Mouse (Mus musculus): Measurements from ENCODE around the gene Ccdc57. TPM values are rescaled to one million over a fixed set of nuclear protein-coding genes. Genes with fewer than 3 reads are reported as not detected.
A peak's percentile ranks its signal among the peaks of the same experiment; 100 is the strongest.

The Ccdc57 gene
- total RNA-seq, 1 experiment from 2014 or later = 3.5 TPM

- no peak for ATAC-seq (ENCODE audit: extremely low read depth, insufficient number of reproducible peaks, low FRiP score, poor library complexity, severe bottlenecking)
Observed at GRCm38 (mm10) chr11:120955701-120956100, 23.0 kb upstream of the Ccdc57 start.

GRCm38 (mm10) chr11:120954936-120955335 is 22.3 kb upstream of the Ccdc57 start:
- ATAC-seq (ENCODE audit: extremely low read depth, insufficient number of reproducible peaks, low FRiP score, poor library complexity, severe bottlenecking) = no peak

GRCm38 (mm10) chr11:120951731-120952730 is 19.4 kb upstream of the Ccdc57 start:
- no peak for ATAC-seq (ENCODE audit: extremely low read depth, insufficient number of reproducible peaks, low FRiP score, poor library complexity, severe bottlenecking)

GRCm38 (mm10) chr11:120951237-120951636 is 18.6 kb upstream of the Ccdc57 start:
- no peak for ATAC-seq (ENCODE audit: extremely low read depth, insufficient number of reproducible peaks, low FRiP score, poor library complexity, severe bottlenecking)

- ATAC-seq (ENCODE audit: extremely low read depth, insufficient number of reproducible peaks, low FRiP score, poor library complexity, severe bottlenecking) = peak; percentile 68
Observed at GRCm38 (mm10) chr11:120950281-120951202, 17.9 kb upstream of the Ccdc57 start.

GRCm38 (mm10) chr11:120949863-120950262 is 17.2 kb upstream of the Ccdc57 start:
- no peak for ATAC-seq (ENCODE audit: extremely low read depth, insufficient number of reproducible peaks, low FRiP score, poor library complexity, severe bottlenecking)

GRCm38 (mm10) chr11:120948861-120949851 is 16.5 kb upstream of the Ccdc57 start:
- ATAC-seq (ENCODE audit: extremely low read depth, insufficient number of reproducible peaks, low FRiP score, poor library complexity, severe bottlenecking) = peak; percentile 21; the same call in 1 of the 2 replicates

- peak; percentile 38; the same call in 1 of the 2 replicates for ATAC-seq (ENCODE audit: extremely low read depth, insufficient number of reproducible peaks, low FRiP score, poor library complexity, severe bottlenecking)
Observed at GRCm38 (mm10) chr11:120948328-120948727, 15.7 kb upstream of the Ccdc57 start, which contains the start of gene Slc16a3. TSS of gene Slc16a3 (plus strand) at chr11:120948480.

GRCm38 (mm10) chr11:120945926-120946325 is 13.3 kb upstream of the Ccdc57 start:
- no peak for ATAC-seq (ENCODE audit: extremely low read depth, insufficient number of reproducible peaks, low FRiP score, poor library complexity, severe bottlenecking)

- ATAC-seq (ENCODE audit: extremely low read depth, insufficient number of reproducible peaks, low FRiP score, poor library complexity, severe bottlenecking) = no peak
Observed at GRCm38 (mm10) chr11:120945266-120945665, 12.6 kb upstream of the Ccdc57 start.

GRCm38 (mm10) chr11:120940959-120941358 is 8.3 kb upstream of the Ccdc57 start:
- peak; percentile 23; the same call in 1 of the 2 replicates for ATAC-seq (ENCODE audit: extremely low read depth, insufficient number of reproducible peaks, low FRiP score, poor library complexity, severe bottlenecking)

- no peak for ATAC-seq (ENCODE audit: extremely low read depth, insufficient number of reproducible peaks, low FRiP score, poor library complexity, severe bottlenecking)
Observed at GRCm38 (mm10) chr11:120939712-120940341, 7.2 kb upstream of the Ccdc57 start.

- ATAC-seq (ENCODE audit: extremely low read depth, insufficient number of reproducible peaks, low FRiP score, poor library complexity, severe bottlenecking) = peak; percentile 89
Observed at GRCm38 (mm10) chr11:120938795-120939194, 6.1 kb upstream of the Ccdc57 start.

- peak; percentile 61 for ATAC-seq (ENCODE audit: extremely low read depth, insufficient number of reproducible peaks, low FRiP score, poor library complexity, severe bottlenecking)
Observed at GRCm38 (mm10) chr11:120937976-120938375, 5.3 kb upstream of the Ccdc57 start.

- no peak for ATAC-seq (ENCODE audit: extremely low read depth, insufficient number of reproducible peaks, low FRiP score, poor library complexity, severe bottlenecking)
Observed at GRCm38 (mm10) chr11:120931479-120931878, 1.2 kb downstream of the Ccdc57 start.

- no peak for ATAC-seq (ENCODE audit: extremely low read depth, insufficient number of reproducible peaks, low FRiP score, poor library complexity, severe bottlenecking)
Observed at GRCm38 (mm10) chr11:120928468-120928867, 4.2 kb downstream of the Ccdc57 start.

- ATAC-seq (ENCODE audit: extremely low read depth, insufficient number of reproducible peaks, low FRiP score, poor library complexity, severe bottlenecking) = no peak
Observed at GRCm38 (mm10) chr11:120922528-120922927, 10.1 kb downstream of the Ccdc57 start.

- ATAC-seq (ENCODE audit: extremely low read depth, insufficient number of reproducible peaks, low FRiP score, poor library complexity, severe bottlenecking) = no peak
Observed at GRCm38 (mm10) chr11:120917756-120918155, 14.9 kb downstream of the Ccdc57 start.

Measured in neutrophil, adult 5-6 weeks (primary cell).